Mouse (Mus musculus) left cerebral cortex, postnatal 4 days (tissue): Measurements from ENCODE around the gene Rad51b. TPM values are rescaled to one million over a fixed set of nuclear protein-coding genes. Genes with fewer than 3 reads are reported as not detected.

Source experiments
- DNase-seq: peaks from one replicate; pipeline ENCODE4 v3.0.0-alpha.2; 2022
- intact Hi-C: fragments of 180-260 bp; cut with DNase I; formaldehyde crosslinking; loops from one replicate; pipeline ENCODE4 v1.15.1; 2025
- total RNA-seq, 2 experiments: library from RNA; stranded (reverse); gene quantifications; 2 replicates each; pipeline ENCODE4 v1.2.3; 2021

The Rad51b gene
- total RNA-seq, 2 experiments from 2014 or later: 0.56 to 0.84 TPM

DNA sequence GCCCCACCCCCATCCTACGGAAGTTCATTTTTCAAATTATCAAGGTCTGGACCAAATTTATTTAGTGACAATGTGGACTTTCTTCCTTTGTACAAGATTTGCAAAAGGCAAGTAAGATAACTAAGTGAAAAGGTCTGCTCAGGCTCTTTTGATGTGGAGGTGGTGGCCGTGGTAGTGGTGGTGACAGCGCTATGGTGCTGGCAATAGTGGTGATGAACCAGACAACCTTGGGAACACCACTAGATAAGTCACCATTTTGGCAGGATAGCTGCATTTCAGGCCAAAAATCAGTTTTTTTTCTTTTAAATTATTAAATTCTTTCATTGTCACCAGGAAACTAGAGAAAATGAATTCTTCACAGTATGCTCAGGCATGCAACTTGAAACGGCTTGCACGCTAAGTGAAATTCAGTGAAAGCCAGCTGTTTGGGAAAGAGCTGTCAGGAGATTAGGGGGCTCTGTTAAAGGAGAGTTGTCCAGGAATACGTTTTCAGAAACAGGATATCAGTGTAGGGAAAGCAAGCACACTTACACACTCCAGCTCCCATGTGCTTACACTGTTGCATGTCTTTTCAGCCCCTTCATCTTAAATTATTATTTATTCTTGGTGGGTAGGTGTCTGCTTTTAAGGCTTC lies 179.4 kb downstream of the Rad51b start:
- intact Hi-C loops: no loop called here
- DNase-seq: no peak

DNA sequence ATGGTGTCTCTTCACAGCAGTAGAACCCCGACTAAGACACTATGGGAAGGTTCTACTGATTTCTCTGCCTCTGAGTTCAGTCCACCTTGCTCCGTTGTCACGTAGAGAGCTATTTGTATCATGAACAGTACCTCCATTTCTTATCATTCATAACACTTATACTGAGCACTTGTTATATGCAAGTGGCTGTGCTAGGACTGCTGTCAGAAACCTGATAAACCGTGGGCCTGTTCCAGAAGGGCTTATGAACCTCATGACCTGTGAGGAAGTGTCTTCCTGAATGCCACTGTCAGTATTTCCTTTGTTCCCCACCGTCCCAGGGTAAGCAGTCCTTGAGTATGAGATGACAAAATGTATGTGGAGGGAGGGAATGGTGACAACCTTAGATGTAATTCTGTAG lies 181.7 kb downstream of the Rad51b start:
- no peak for DNase-seq
- intact Hi-C loops: no loop called here

DNA sequence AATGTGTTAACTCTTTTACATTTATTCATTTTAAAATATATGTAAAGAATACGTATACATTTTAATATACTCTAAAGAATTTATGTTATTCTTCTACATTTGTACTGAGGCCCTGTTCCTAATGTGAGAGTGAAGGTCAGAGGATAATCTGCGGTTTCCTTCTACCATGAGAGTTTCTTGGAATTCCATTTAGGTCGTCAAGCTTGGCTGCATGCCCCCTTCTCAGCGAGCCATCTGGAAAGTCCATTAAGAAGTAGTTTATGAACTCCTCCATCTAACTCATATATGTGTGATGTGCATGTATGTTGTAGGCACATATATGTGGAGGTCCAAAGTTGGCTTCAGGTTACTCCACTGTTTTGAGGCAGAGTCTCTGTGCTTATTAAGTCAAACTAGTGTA lies 188.4 kb downstream of the Rad51b start:
- DNase-seq: no peak
- intact Hi-C loops: no loop called here

DNA sequence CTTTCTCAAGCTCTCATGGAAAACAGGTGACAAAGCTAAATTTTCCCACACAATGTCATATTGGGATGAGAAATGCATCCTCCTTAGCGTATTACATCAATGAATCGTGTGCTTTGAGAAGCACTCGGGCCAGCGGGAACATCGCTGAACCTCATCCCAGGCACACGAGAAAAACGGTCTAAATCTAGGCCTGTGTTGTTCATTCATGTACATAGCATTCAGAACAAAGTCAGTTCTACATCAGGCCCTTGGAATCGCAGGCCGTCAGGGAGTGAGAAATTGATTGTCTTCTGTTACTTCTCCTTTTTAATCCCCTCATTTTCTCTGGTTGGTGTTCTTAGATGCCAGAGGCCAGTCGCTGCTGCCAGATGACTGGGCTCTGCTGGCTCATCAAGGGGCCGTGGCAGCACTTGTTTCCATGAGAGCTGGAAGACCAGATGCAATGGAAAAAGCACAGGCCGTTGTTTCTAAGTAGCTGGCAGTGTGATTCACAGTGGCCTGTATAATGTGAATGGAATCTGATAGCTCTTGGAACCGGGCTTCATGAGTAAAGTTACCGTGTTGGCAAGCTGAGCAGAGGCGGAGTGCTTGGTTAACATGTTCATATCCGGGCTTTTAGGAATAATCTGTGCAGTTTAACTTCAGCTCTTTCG lies 191.6 kb downstream of the Rad51b start:
- peak; percentile 48 for DNase-seq
- intact Hi-C loops: no loop called here

DNA sequence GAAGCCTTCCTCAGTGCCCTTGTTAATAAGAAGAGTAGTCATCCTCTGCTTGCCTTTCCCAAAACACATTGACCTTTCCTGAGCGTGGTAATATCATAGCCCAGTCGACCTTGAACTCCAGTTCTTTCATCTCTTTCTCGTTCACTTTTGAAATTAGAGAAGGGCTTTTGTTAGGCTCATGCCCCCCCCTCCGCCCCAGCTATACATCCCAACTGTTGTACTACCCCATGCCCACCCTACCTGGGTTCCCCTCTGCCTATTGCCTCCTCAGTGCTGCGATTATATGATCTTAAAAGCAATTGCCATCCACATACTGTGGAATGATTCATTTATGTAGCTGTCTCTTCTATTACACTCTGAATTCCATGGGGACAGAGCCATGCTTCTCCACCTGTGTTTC lies 193.5 kb downstream of the Rad51b start:
- DNase-seq: no peak
- intact Hi-C loops: no loop called here

DNA sequence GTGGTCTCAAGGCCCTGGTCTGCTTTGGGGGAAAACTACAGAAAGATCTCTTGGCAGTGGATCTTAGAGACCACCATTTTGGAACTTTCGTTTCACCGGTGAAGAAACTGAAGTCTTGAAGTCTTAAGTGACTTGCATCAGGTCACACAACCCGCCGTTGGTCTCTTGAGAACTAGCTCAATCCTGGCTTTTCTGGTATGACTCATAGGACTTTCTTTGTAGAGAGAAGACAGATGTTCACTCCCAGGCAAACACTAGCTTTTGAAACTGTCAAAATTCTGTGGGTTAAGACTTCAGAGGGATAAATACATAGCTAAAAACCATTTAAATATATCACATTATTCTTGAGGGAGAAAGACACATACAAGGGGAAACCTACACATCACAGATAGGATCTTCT lies 195.1 kb downstream of the Rad51b start:
- DNase-seq: no peak
- intact Hi-C loops: no loop called here

DNA sequence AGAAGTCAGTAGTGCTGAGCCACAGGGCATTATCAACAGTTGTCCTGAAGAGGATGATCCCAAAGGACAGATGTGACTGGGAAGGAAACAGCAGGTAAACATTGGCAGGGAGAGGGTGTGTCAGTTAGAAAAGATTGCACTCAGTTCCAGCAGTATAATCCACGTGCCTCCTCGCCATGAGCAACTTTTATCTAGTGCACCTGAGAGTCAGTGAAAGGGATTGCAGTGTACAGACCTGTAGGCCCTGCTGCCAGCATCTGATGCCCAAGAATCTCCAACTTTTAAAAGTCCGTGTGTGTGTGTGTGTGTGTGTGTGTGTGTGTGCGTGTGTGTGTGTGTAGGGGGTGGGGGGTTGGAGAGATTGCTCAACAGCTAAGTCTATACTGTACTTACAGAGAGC lies 195.5 kb downstream of the Rad51b start:
- intact Hi-C loops: no loop called here

DNA sequence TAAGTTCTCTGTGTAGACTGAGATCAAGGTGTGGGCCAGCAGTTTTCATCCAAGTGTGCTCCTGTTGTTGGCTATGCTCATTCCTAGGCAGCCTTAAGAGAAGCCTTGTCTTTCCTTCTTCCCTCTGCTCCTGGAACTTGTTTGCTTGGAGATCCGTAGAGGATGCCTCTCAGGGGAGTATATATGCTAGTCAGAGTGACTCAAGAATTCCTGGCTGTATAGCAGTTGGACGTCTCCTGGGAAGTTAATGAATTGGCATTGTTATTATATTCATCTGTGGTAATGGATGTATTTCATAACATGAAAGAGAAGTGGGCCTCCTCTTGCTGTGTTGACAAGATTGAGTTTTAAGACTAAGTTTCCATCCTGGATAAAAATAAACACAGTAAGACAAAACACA lies 196.4 kb downstream of the Rad51b start:
- DNase-seq: no peak
- intact Hi-C loops: no loop called here

More for the DNA sequence above, 195.5 kb downstream of the Rad51b start:
- DNase-seq: no peak

DNA sequence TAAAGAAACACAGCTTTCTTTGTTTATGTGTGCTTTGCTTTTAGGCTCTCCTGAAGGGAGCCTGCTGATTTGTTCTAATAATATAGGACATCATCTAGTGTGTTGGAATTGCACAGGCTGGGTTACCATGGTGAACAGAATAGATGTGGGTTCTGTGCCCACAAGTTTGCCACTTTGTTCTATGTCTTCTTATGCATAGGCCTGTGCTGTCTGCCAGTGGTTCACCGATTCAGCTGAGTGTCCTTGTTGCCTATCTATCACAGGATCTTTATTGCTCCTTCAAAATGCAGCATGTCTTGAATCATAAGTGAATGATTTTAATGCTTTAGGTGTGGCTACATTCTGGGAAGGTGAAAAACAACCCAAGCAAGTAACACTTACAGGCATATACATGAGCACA lies 201.2 kb downstream of the Rad51b start:
- intact Hi-C loops: no loop called here
- DNase-seq: no peak

DNA sequence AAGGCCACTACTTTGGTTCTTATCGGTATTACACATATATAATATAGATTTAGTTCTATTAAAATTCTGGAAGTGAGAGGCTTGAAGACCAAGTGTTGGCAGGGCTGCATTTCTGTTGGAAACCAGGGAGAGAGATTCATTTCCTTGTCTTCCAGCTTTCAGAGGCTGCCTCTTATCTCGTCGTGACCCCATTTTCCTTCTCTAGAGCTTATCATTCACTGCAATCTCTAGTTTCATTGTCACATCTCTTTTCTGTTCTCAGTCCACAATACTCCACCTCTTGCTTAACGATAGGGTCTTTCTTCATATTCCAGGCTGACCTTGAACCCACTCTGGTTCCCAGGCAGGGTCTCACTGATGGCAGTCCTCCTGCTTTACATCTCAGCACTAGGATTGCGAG lies 202.7 kb downstream of the Rad51b start:
- DNase-seq: no peak
- intact Hi-C loops: no loop called here

DNA sequence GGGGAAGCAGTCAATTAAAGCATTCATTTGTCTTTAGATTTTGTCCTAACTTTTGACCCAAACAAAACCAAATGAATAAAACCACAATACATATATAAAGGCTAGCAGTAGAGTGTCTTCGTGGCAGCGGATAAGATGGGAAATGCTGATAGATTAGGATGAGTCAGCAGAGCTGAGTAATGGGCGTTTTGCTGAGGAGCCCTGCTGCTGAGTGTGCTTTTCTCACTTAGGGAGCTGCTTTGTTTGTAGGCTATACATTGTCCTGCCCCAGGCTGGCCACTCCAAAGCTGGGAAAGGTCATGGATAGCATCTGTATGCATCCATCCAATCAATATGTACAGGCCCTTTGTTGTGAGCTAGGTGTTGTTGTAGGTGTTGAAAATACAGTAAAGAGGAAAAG lies 204.8 kb downstream of the Rad51b start:
- DNase-seq: no peak
- intact Hi-C loops: no loop called here

DNA sequence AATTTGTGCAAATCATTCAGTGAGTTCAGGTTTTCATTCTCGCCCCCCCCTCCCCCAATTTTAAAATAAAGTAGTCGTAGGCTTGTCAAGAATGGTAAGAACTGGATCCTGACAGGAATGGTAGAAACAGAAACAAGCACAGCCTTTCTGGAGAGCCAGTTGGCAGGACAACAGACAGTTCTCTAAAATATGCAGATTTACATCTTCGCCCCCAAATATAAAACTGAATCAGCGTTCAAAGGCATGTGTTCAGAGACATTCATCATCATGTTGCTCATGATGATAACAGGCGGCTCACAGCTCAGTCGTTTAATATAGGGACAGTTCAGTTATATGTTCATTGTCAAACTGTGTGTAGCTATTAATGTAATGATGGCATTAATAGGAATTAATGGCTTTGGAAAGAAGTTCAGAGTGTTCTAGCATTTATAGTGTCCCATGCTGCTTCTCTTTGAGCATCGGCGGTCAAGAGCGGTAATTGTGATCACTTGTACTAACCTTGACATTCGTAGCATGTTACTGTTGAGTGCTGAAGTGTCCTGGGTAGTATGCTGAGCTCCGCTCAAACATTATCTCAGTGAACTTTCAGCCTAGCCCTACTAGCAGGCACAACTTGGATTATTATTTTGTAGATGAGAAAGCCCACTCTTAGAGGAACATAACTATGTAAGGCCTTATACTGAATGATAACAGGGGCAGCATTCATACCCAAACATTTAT lies 205.9 kb downstream of the Rad51b start:
- DNase-seq: no peak
- intact Hi-C loops: no loop called here

DNA sequence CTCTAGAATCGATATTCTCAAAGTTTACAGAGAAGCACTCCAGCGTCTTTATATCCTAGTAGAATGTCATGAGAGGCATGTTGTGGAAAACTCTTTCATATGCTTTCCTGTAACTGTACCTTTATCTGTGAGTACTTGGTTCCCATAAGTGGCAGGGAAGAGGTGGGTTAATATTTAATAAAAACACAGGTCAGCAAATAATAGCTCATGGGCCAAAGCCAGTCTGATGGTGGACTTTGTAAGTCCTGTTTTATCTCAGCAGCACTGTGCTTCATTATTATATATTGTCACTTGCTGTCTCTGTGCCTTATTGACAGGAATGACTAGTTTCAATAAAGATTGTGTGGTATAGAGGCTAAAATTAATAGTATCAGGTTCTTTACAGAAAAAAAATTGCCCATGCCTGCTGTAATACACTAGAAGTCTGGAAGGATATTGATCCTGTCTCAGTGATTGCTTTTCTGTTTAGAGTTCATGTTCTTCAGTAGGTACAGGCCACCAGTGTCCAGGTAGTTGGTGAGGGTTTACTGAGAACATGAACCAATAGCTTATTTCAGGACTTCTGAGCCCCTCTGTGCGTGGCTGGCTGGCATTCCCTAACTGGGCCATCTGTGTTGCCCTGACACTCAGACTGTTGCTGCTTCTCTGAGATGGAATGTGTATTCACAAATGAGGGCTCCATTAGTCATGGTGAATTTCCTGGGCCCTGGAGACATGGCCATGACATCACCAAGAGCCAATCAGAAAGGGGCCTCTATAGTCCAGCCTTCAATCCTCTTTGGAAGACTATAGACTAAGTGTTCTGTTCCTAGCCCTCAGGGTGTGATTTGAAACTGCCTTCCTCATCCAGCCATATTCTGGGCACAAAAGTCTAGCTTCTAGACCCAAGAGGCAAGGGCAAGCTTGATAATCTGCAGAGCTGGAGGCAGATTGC lies 206.8 kb downstream of the Rad51b start:
- intact Hi-C loops: no loop called here
- peak; percentile 63 for DNase-seq

DNA sequence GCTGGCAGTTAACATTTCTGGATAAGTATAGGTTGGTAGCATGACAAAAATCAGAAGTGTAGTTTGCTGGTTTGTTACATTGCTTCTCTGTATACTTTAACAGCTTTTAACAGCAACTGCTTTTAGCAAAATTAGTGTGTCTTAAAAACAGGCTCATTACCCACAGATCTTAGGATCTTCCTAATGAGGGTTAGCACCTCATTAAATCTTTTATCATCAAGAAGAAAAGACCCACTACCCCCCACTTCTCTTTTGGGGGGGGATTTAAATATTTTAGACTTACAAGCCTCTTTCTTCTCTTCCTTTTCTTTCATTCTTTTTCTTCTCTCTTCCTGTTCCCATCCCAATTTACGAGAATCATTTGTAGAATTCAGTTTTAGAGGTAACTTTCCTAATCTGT lies 207.6 kb downstream of the Rad51b start:
- intact Hi-C loops: no loop called here

DNA sequence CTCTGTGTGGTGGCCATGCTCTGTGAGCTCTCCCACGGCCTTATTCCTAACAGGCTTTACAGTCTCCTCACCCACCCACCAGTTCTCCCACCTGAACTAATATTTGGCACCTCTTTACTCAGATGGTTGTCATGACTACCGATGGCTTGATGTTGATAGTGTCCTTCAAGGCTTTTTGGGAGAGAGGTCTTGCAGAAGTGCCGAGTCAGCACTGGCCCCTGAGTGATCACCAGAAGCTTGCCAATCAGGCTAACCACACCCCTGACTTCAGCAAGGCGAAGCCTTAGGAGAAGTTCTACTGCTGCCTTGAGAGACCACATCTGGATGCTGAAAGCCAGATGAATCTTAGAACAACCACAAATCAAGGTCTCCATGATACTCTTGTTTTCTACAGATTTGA lies 209.3 kb downstream of the Rad51b start:
- DNase-seq: no peak
- intact Hi-C loops: no loop called here

More for the DNA sequence above, 207.6 kb downstream of the Rad51b start:
- no peak for DNase-seq

DNA sequence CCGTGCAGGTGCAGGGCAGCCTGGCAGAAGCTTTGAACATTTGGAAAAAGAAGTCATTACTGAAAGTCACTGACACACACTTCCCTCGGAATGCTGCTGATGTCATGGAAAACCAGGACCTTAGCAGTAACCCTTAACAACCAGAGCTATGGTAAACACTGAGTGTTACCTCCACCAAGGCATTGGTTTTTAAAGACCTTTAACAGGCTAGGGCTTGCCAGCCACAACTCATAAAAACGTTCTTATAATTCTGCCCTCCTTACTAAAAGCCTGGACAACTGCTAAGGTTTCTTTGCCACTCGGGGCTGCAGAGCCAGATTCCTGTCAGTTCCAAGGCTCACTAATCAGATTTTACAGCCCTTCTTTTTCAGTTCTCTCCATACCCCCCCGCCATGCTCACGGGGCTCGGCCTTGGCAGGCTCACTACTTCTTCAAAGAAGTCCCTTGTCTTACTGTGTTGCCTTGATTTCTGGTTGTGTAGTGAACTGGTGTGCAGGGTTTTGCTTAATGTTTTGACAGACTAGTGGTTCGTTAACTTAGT lies 210.1 kb downstream of the Rad51b start:
- intact Hi-C loops: no loop called here
- peak; percentile 62 for DNase-seq

DNA sequence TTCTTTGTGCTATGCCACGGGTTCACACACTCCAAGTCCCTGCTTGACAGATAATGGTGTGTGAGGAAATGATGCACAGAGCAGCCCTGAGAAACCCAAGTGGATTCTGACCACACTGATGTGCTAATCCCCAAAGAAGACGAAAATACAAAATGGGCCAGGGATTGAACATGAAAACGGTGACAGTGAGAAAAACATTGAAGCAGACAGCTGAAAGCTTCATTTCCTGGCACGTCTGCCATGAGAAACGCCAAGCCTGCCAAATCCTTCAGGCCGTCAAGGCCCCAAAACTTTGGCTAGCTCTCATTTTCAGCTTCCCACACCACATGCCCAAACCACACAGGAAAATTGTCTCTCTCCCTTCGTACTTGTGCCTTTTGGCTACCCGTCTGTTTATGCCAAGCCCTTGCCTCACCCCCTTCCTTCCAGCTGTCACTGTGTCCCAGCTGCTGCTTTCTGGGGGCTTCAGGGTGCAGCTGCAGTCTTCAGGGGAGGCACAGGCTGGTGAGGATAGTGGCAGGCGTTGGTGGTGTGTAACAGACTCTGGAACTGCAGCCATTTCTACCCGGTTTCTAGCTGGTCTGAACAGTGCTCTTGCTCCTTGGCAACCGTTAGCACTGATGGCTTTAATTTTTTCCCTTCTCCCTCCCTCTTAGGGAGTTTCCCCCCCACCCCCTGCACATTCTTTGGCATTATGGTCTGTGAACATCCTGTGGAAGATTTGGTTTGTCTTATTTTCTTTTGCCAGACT lies 214.5 kb downstream of the Rad51b start:
- peak; percentile 82 for DNase-seq
- intact Hi-C loops: no loop called here

DNA sequence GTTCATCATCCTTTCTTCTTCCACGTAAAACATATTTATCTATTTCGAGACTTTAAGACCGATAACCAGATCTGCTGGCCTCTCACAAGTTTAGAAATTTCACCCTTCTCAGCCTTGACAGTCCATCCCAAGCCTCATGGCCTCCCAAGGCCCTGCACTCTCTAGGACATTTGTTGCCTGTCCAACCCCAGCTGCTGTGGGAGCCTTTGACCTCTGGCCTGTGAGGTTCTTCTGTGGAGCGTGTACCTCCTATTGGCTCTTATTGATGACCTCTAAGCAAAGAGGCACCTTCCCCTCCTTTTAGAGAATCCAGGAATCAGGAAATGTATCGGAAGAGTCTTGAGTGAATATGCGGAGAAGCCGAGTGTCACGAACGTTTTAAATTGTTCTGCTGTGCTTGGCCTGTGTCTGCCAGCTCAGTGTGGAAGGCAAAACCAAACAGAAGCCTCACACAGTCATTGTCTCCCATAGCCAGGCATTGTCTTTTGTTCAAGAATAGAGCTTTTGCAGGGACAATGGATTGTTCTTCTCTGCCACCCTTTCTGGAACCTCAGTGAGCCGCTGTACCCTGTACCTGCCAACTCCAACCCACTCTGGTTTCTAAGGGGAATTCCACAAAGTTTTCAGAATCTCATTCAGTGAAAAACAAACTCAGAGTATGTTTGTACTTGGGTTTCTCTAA lies 215.3 kb downstream of the Rad51b start:
- intact Hi-C loops: no loop called here
- DNase-seq: no peak

DNA sequence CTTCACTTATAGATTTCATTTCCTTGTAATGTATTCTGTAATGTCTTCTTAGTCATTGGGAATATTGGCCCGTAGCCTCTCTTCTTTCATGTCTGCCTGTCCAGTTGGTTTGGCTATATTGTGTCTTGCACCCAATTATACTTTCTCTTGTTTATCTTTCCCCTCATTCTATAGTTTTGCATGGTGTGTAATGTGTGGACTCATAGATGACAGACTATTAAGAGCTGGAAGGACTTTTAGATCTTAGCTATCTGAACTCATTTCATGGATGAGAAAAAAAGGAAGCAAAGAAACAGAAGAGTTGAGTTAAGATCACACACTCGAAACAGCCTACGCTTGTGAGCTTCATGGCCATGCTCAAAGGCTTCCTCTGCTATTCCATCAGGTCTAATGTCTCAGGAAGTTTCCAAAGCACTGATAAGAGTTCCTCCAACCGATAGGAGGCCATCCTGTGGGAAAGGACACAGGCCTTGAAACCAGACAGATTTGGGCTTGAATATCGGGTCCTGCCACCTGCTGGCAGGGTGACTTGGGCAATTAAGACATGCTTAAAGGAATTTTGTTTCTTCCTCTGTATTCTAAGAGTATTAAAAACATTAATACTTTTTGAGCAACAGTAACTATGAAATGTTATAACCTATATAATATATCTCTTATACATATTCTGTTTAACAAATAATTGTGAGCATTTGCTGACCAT lies 216.1 kb downstream of the Rad51b start:
- intact Hi-C loops: no loop called here
- no peak for DNase-seq
